Mouse (Mus musculus): Measurements from ENCODE around the gene Ccr8.
A peak's percentile ranks its signal among the peaks of the same experiment; 100 is the strongest.

Gene Ccr8

DNA sequence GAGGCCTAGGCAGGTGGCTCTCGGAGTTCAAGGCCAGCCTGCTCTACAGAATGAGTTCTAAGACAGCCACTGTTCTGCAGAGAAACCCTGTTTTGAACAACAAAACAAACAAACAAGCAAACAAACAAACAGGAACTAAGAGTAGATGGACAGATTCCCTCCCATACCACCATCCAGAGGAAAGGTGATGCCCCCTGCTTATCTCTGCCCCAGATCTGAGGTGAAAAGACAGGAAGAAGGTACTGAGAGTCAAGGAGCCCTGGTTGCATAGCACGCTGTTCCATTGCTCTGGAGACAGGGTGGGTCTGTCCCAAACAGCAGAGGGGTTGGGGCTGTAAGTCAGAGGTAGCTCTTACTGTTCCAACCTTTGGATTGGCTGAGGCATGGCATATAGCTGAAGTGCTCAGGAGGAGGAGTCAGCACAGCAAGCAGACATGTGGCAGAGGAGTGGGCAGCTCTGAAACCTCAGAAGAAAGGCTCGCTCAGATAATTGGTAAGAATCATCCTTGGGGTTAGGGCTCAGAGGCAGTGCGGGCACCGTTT, at the start of gene Ccr8:
Gene Ccr8, plus strand, starts transcription at position 419 of the 543 bp plus-strand sequence.
- ATAC-seq (ENCODE audit: insufficient number of reproducible peaks, low FRiP score, low TSS enrichment), result no peak

GRCm38 (mm10) chr9:120043115-120043514, 48.8 kb upstream of the Ccr8 start:
- no peak for ATAC-seq (ENCODE audit: insufficient number of reproducible peaks, low FRiP score, low TSS enrichment)

- no peak for ATAC-seq (ENCODE audit: insufficient number of reproducible peaks, low FRiP score, low TSS enrichment)
These were observed 43.4 kb upstream of the Ccr8 start for GRCm38 (mm10) chr9:120048495-120048894.

GRCm38 (mm10) chr9:120049407-120049806, 42.5 kb upstream of the Ccr8 start:
- no peak for ATAC-seq (ENCODE audit: insufficient number of reproducible peaks, low FRiP score, low TSS enrichment)

DNA sequence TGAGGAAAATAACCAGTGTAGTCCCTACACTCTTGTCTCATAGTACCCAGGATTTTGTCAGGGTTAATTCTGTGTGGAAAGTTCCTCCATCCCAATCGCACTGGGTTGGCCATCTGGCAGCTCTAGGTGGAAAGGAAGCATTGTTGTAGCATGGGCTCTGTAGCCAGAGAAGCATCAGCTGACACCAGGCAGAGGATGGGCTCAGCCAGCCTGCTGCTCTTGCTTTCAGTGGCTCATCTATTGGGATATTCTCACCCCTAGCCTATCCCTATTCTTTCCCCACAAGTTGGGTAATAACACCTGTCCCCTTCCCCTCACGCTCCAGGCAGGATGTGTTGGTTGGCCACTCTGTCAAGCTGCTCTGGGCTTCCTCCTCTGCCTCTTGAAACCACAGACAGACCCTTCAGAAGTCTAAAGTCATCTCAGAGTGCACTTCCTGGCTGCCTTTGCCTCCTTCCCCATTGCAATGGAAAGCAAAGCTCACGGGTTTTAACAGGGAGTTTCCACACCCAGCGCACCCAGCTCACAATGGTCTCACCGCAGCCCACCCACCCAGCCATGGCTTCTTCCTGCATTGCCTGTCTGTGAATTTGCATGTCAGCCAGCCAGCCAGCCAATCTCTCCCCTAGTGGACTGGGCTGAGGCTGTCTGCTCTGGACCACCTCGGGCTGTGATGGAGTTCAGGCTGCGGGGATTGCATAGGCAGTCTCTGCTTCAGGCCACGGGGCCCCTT, 37.2 kb upstream of the Ccr8 start:
- ATAC-seq (ENCODE audit: insufficient number of reproducible peaks, low FRiP score, low TSS enrichment), result peak; percentile 45; the same call in 1 of the 2 replicates

GRCm38 (mm10) chr9:120056201-120056600, 35.7 kb upstream of the Ccr8 start:
- ATAC-seq (ENCODE audit: insufficient number of reproducible peaks, low FRiP score, low TSS enrichment), result no peak

- ATAC-seq (ENCODE audit: insufficient number of reproducible peaks, low FRiP score, low TSS enrichment), result no peak
These were observed 33.2 kb upstream of the Ccr8 start for GRCm38 (mm10) chr9:120058730-120059129.

DNA sequence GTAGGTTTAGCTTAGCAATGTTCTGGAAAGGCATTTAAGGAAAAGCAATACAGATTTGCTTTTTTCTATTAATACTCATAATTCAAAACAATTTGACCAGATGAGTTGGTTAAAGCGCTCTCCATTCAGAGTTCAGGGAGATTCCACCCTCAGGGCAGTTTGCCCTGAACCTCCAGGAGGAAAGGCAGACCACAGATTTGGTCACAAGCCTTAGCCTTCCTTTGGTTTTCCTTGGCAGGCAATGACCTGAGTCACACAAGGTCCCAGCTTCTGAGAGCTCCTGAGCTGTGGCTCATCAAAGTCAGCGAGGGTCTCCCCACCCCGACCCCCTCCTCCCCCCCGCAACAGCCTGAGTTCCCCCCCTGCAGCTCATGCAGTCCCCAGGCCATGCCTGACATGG, 27.6 kb upstream of the Ccr8 start:
- no peak for ATAC-seq (ENCODE audit: insufficient number of reproducible peaks, low FRiP score, low TSS enrichment)

DNA sequence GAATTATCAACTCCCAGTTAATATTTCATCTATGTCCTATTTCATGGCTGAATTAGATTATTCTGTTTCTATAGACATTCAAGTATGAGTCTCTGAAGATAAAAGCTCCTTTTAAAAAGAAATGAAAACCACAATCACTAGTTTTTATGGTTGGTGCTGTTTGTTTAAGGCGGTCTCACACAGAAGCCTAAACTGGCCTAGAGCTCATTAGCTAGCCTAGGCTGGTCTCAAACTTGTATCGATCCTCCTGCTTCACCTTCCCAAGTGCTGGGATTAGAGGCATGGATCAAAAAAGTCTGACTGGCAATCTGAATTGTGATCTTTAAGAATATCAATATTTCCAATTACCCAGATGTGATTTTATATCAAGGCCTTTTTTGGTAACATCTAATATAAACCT, 24.3 kb upstream of the Ccr8 start:
- no peak for ATAC-seq (ENCODE audit: insufficient number of reproducible peaks, low FRiP score, low TSS enrichment)

- ATAC-seq (ENCODE audit: insufficient number of reproducible peaks, low FRiP score, low TSS enrichment), result no peak
These were observed 23.9 kb upstream of the Ccr8 start for GRCm38 (mm10) chr9:120068047-120068446.

- no peak for ATAC-seq (ENCODE audit: insufficient number of reproducible peaks, low FRiP score, low TSS enrichment)
These were observed 22.1 kb upstream of the Ccr8 start, which contains the start of gene Cx3cr1 for GRCm38 (mm10) chr9:120069779-120070178. Gene Cx3cr1 (minus strand): TSS chr9:120069879.

- no peak for ATAC-seq (ENCODE audit: insufficient number of reproducible peaks, low FRiP score, low TSS enrichment)
These were observed 20.7 kb upstream of the Ccr8 start for GRCm38 (mm10) chr9:120071251-120071650.

DNA sequence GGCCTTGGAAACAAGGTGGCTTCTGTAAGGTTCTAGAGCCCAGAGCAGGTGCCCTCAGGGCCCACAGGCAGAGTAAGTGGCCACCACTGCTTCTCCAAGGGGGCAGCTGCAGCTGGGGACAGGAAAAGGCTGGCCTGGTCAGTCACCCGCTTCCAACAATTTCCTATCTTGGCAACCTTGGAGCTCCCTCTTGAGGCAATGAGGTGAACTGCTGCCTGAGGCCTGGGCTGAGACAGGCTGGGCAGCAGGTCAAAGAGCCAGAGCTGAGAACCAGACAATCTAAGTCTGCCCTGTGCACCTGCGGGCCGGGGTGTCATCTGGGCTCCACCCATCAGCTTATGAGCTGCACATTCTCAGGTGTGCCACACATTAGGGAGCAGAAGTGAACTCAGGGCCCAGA, 18.7 kb upstream of the Ccr8 start:
- peak; percentile 66; the same call in 1 of the 2 replicates for ATAC-seq (ENCODE audit: insufficient number of reproducible peaks, low FRiP score, low TSS enrichment)

DNA sequence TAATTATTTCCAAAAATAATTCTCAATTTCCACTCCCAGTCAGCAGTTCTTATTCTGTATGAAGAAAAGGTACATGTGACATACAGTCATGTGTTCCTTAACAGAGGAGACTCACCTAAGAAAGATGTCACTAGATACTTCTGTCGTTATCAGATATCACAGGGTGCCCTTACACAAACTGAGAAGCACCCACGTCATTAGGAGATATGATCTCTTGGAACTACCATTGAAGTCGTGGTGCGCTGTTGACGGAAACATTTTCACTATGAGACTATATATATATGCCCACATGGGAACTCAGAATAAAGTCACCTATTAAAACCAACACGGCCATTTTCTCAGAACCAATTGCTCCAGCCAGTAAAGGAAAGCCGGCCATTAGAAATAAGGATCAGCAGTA, 17.4 kb upstream of the Ccr8 start:
- ATAC-seq (ENCODE audit: insufficient number of reproducible peaks, low FRiP score, low TSS enrichment), result no peak

- ATAC-seq (ENCODE audit: insufficient number of reproducible peaks, low FRiP score, low TSS enrichment), result no peak
These were observed 13.7 kb upstream of the Ccr8 start for GRCm38 (mm10) chr9:120078241-120078640.

DNA sequence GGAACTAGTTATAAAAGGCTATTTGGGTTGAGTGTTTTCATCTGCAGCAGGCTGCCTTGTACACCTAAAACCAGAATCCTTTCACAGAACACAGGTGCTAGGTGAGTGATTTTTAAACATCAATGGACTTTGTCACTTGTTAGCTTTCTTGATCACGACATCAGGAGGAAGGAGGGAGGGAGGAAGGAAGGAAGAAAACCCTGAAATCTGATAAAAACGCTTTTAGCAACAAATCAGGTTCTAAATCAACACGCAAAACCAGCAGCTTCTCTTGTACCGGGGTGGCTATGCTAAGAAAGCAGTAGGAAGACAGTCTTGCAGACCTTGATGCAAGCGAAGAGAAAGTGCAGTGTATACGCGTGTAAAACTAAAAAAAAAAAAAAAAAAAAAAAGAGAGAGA, 12.0 kb upstream of the Ccr8 start:
- no peak for ATAC-seq (ENCODE audit: insufficient number of reproducible peaks, low FRiP score, low TSS enrichment)

GRCm38 (mm10) chr9:120080546-120081108, 11.3 kb upstream of the Ccr8 start:
- ATAC-seq (ENCODE audit: insufficient number of reproducible peaks, low FRiP score, low TSS enrichment), result no peak

DNA sequence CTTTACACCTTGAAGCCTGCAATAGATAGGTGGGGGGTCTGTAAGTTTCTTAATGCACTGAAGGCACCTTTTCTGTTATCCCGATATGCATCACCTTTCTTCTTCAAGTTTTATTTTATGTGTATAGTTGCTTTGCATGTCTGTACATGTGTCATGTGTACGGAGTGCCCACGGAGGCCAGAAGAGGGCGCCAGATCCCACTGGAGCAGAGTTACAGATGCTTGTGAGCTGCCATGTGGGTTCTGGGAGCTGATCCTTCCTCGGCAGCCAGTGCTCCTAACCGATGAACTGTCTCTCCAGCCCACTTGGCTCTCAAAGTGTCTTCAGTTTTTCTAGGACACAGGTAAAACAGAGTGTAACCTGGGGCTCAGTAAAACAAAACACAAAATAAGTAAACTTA, 10.7 kb upstream of the Ccr8 start:
- no peak for ATAC-seq (ENCODE audit: insufficient number of reproducible peaks, low FRiP score, low TSS enrichment)

GRCm38 (mm10) chr9:120081967-120082366, 9.9 kb upstream of the Ccr8 start:
- ATAC-seq (ENCODE audit: insufficient number of reproducible peaks, low FRiP score, low TSS enrichment), result no peak

DNA sequence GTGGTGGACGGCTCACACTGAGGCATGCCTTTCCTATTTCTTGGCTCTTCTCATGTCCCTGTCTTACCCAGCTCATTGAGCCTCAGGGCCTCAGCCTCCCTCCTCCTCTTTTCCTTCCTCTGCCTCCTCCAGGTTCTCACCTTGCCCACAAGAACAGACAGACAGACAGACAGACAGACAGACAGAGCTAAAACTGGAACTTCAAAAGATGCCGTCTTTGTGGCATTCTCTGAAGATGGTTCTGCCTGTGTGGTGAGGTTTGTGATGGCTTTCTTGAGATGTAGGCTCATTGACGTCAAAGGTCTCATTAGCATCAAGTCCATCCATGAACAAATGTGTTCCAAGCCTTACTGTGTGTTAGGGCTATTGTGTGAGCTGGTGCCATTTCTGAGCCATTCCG, 9.2 kb upstream of the Ccr8 start:
- no peak for ATAC-seq (ENCODE audit: insufficient number of reproducible peaks, low FRiP score, low TSS enrichment)

DNA sequence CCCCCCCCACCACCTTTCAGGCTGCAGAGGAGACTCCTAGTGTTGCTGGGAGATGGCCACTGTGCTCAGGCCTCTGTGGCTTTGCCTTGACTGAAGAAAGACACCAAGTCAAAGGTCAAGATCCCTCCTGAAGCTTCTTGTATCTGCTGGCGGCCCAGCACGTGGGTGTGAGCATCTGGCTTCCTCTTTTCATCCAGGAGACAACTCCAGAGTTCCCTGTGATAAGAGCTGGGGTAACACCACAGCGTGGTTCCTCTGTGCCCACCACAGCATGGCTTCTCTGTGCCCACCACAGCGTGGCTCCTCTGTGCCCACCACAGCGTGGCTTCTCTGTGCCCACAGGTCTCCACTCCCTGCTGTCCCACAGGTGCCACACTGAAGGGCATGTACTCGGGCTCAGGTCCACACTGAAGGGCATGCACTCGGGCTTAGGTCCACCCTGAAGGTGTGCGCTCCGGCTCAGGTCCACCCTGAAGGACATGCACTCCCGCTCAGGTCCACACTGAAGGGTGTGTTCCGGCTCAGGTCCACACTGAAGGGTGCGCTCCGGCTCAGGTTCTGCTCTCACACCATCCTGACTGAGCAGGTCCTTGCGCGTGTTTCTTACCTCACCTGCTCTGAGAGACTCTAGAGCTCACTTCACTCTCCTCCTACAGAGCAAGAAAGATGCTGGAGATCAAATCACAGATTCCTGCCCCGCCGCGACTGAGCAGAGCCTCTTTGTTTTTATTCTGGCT, 8.6 kb upstream of the Ccr8 start:
- no peak for ATAC-seq (ENCODE audit: insufficient number of reproducible peaks, low FRiP score, low TSS enrichment)

All from cerebellum, adult (tissue).